Mouse (Mus musculus): ENCODE results near the gene Gm21830.

DNA sequence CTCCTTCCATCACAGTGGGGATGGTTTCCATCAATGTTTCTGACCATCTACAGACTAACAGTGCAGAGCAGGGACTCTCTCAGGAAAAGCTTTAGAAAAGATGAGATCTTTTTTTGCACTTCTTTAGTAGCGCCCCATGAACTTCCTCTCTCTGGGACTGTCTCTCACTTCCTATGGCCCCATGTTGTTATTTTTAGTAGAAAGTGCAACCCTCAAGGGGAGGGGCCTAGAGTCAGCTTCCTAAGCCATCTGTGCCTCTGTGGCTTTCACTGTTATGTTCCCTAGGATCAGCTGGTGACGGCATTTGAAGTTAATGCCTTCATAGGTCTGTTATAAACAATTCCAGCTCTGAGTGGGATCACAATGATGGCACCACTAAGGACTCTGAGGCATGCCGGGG, 35.0 kb upstream of the Gm21830 start:
- TF ChIP-seq CTCF (IDR thresholded peaks at IDR 0.05; ENCODE audit: low read depth) (no peak), EP300 (IDR thresholded peaks at IDR 0.05; ENCODE audit: low read depth) (no peak)

Data from heart, postnatal 0 days (tissue).